Comparison of ENCODE assay signal across 21 mouse cellular contexts in genomic region chr8:115033194-115033593, GRCm38 (mm10).
DNase-seq lines count a peak whose midpoint lies in the region; ATAC-seq and TF ChIP-seq lines count a peak whose summit lies in the region.
"Had no signal": no experiment of that assay in that cellular context is flagged by ENCODE, and none has a peak within 500 bp of the region (broad histone marks: within the 10 kb centered on the region; RNA-seq: fewer than 3 reads in every experiment).

No protein-coding gene starts in this region.

- no peak overlapping the region for H3K4me2 ChIP-seq in heart, embryonic 12.5 days
- H3K4me2 ChIP-seq in intestine, embryonic 14.5 days (ENCODE audit: low read length): no peak overlapping the region
- no peak overlapping the region for H3K4me2 ChIP-seq in intestine, postnatal 0 days (replicated peaks; ENCODE audit: low read depth)
- no peak overlapping the region for H3K4me2 ChIP-seq in lung, postnatal 0 days (replicated peaks; ENCODE audit: low read depth, low read length)
- H3K4me2 ChIP-seq in embryonic facial prominence, embryonic 15.5 days (replicated peaks): no peak overlapping the region
- H3K4me2 ChIP-seq: embryonic facial prominence, embryonic 12.5 days; forebrain, embryonic 13.5 days; midbrain, embryonic 15.5 days; neural tube, embryonic 12.5 days had no signal

- DNase-seq in heart, adult 2 months: no peak
- no peak for DNase-seq in intestine, embryonic 14.5 days (ENCODE audit: low spot score)
- no peak for DNase-seq in lung, postnatal 0 days (ENCODE audit: low spot score)
- no peak for DNase-seq in lung, postnatal 36 days
- DNase-seq: adrenal gland, postnatal 25 days; cerebellum, adult 11 months; cerebellum, postnatal 14 days; gastrocnemius, postnatal 36 days; kidney, adult 2 months; kidney, postnatal 14 days had no signal

- no peak overlapping the region for H3K4me3 ChIP-seq in heart, embryonic 12.5 days
- no peak overlapping the region for H3K4me3 ChIP-seq in heart, adult 2 months
- H3K4me3 ChIP-seq in intestine, embryonic 14.5 days (ENCODE audit: low read depth, low read length): no peak overlapping the region
- no peak overlapping the region for H3K4me3 ChIP-seq in intestine, postnatal 0 days (ENCODE audit: low read depth, low read length)
- no peak overlapping the region for H3K4me3 ChIP-seq in lung, postnatal 0 days (ENCODE audit: low read depth, low read length)
- H3K4me3 ChIP-seq in embryonic facial prominence, embryonic 15.5 days (replicated peaks): no peak overlapping the region
- H3K4me3 ChIP-seq: embryonic facial prominence, embryonic 12.5 days; forebrain, embryonic 13.5 days; heart, embryonic 10.5 days; limb, embryonic 10.5 days; midbrain, embryonic 15.5 days; neural tube, embryonic 12.5 days had no signal

- no peak for TF ChIP-seq CTCF in heart, adult 2 months (IDR thresholded peaks at IDR 0.05)
- TF ChIP-seq CTCF in intestine, postnatal 0 days (IDR thresholded peaks at IDR 0.05; ENCODE audit: low read depth): no peak
- TF ChIP-seq CTCF in lung, postnatal 0 days (IDR thresholded peaks at IDR 0.05): no peak

- no peak overlapping the region for H3K27ac ChIP-seq in heart, embryonic 12.5 days (ENCODE audit: poor library complexity, severe bottlenecking)
- no peak overlapping the region for H3K27ac ChIP-seq in heart, adult 2 months
- no peak overlapping the region for H3K27ac ChIP-seq in intestine, embryonic 14.5 days (ENCODE audit: low read depth)
- no peak overlapping the region for H3K27ac ChIP-seq in intestine, postnatal 0 days (ENCODE audit: low read depth, low read length)
- no peak overlapping the region for H3K27ac ChIP-seq in lung, postnatal 0 days (ENCODE audit: low read length)
- H3K27ac ChIP-seq in embryonic facial prominence, embryonic 15.5 days (replicated peaks): no peak overlapping the region
- H3K27ac ChIP-seq: embryonic facial prominence, embryonic 12.5 days; forebrain, embryonic 13.5 days; heart, embryonic 10.5 days; hindbrain, postnatal 0 days; limb, embryonic 10.5 days; midbrain, embryonic 15.5 days; neural tube, embryonic 12.5 days had no signal

- peaks cover 8% of the 10 kb centered on the region for H3K4me1 ChIP-seq in heart, embryonic 12.5 days (replicated peaks)
- no peaks in the 10 kb centered on the region; the same call in none of the 2 replicates for H3K4me1 ChIP-seq in heart, adult 2 months (ENCODE audit: control insufficient read depth, insufficient read depth, low read length)
- peaks cover 4% of the 10 kb centered on the region; the same call in 1 of the 2 replicates for H3K4me1 ChIP-seq in intestine, embryonic 14.5 days (replicated peaks; ENCODE audit: control insufficient read depth, insufficient read depth, low read length)
- no peaks in the 10 kb centered on the region for H3K4me1 ChIP-seq in intestine, postnatal 0 days (replicated peaks; ENCODE audit: control insufficient read depth, insufficient read depth, low read length)
- H3K4me1 ChIP-seq in lung, postnatal 0 days (ENCODE audit: insufficient read depth, low read depth, low read length): no peaks in the 10 kb centered on the region
- H3K4me1 ChIP-seq in embryonic facial prominence, embryonic 15.5 days: no peaks in the 10 kb centered on the region
- H3K4me1 ChIP-seq: embryonic facial prominence, embryonic 12.5 days; midbrain, embryonic 15.5 days; neural tube, embryonic 12.5 days had no signal

- no peak for TF ChIP-seq POLR2A in heart, adult 2 months (IDR thresholded peaks at IDR 0.05; ENCODE audit: insufficient read depth, low read depth, low read length)

- no peaks in the 10 kb centered on the region for H3K9me3 ChIP-seq in heart, embryonic 12.5 days (replicated peaks)
- no peaks in the 10 kb centered on the region for H3K9me3 ChIP-seq in intestine, embryonic 14.5 days (ENCODE audit: control insufficient read depth, low read length)
- H3K9me3 ChIP-seq in intestine, postnatal 0 days (ENCODE audit: control insufficient read depth): no peaks in the 10 kb centered on the region
- no peaks in the 10 kb centered on the region for H3K9me3 ChIP-seq in lung, postnatal 0 days (ENCODE audit: low read length)
- no peaks in the 10 kb centered on the region for H3K9me3 ChIP-seq in embryonic facial prominence, embryonic 15.5 days (replicated peaks)
- H3K9me3 ChIP-seq: embryonic facial prominence, embryonic 12.5 days; forebrain, embryonic 13.5 days; heart, embryonic 10.5 days; limb, embryonic 10.5 days; midbrain, embryonic 15.5 days; neural tube, embryonic 12.5 days had no signal

- H3K27me3 ChIP-seq in heart, embryonic 12.5 days (replicated peaks): no peaks in the 10 kb centered on the region
- H3K27me3 ChIP-seq in heart, adult 2 months (ENCODE audit: control insufficient read depth, insufficient read depth, low read length): no peaks in the 10 kb centered on the region
- H3K27me3 ChIP-seq in intestine, embryonic 14.5 days (replicated peaks; ENCODE audit: control insufficient read depth, insufficient read depth, low read length): no peaks in the 10 kb centered on the region
- H3K27me3 ChIP-seq in intestine, postnatal 0 days (replicated peaks; ENCODE audit: control insufficient read depth, insufficient read depth, low read length): no peaks in the 10 kb centered on the region
- H3K27me3 ChIP-seq in lung, postnatal 0 days (replicated peaks; ENCODE audit: insufficient read depth, low read length): no peaks in the 10 kb centered on the region
- H3K27me3 ChIP-seq in embryonic facial prominence, embryonic 15.5 days: no peaks in the 10 kb centered on the region
- H3K27me3 ChIP-seq: embryonic facial prominence, embryonic 12.5 days; midbrain, embryonic 15.5 days; neural tube, embryonic 12.5 days had no signal

- ATAC-seq in heart, embryonic 12.5 days (ENCODE audit: insufficient number of reproducible peaks, low FRiP score): peak; percentile 53; the same call in 1 of the 2 replicates
- 0 out of 2 replicates have a peak, but pooled peaks have one; percentile 47 for ATAC-seq in intestine, embryonic 14.5 days (replicated peaks; ENCODE audit: low FRiP score, low TSS enrichment, low read depth)
- ATAC-seq in intestine, postnatal 0 days: no peak
- ATAC-seq in lung, postnatal 0 days: peak; percentile 57
- ATAC-seq in embryonic facial prominence, embryonic 15.5 days (ENCODE audit: insufficient number of reproducible peaks, low FRiP score, low TSS enrichment, low read depth): peak; percentile 15; the same call in 1 of the 2 replicates
- ATAC-seq: CD4-positive, CD25-positive, alpha-beta regulatory T cell, adult 4 months; forebrain, embryonic 13.5 days; hindbrain, postnatal 0 days; midbrain, embryonic 15.5 days had no signal

- intact Hi-C loops in heart, adult 2 months (cut with DNase I): no loop called here

- TF ChIP-seq EP300 in heart, adult 2 months (IDR thresholded peaks at IDR 0.05; ENCODE audit: insufficient read depth, low read depth, low read length): no peak
- TF ChIP-seq EP300 in lung, postnatal 0 days (IDR thresholded peaks at IDR 0.05): no peak

- H3K9ac ChIP-seq in heart, embryonic 12.5 days: no peak overlapping the region
- H3K9ac ChIP-seq in heart, adult 2 months (ENCODE audit: low read depth, low read length): no peak overlapping the region
- H3K9ac ChIP-seq in intestine, embryonic 14.5 days (ENCODE audit: low read length): no peak overlapping the region
- no peak overlapping the region for H3K9ac ChIP-seq in intestine, postnatal 0 days (ENCODE audit: low read depth, low read length)
- H3K9ac ChIP-seq in lung, postnatal 0 days (replicated peaks; ENCODE audit: low read depth): no peak overlapping the region
- H3K9ac ChIP-seq in embryonic facial prominence, embryonic 15.5 days: no peak overlapping the region
- H3K9ac ChIP-seq: embryonic facial prominence, embryonic 12.5 days; forebrain, embryonic 13.5 days; midbrain, embryonic 15.5 days; neural tube, embryonic 12.5 days had no signal

- H3K79me2 ChIP-seq in heart, adult 2 months (replicated peaks; ENCODE audit: control insufficient read depth, insufficient read depth, low read length): no peaks in the 10 kb centered on the region

- WGBS in heart, embryonic 12.5 days: 69% methylated on average over 1 of the region's 1 CpGs
- 50% methylated on average over 1 of the region's 1 CpGs for WGBS in heart, adult 2 months
- WGBS in intestine, embryonic 14.5 days: 75% methylated on average over 1 of the region's 1 CpGs
- WGBS in intestine, postnatal 0 days: 50% methylated on average over 1 of the region's 1 CpGs
- WGBS in lung, postnatal 0 days: 48% methylated on average over 1 of the region's 1 CpGs
- 75% methylated on average over 1 of the region's 1 CpGs for WGBS in embryonic facial prominence, embryonic 15.5 days

- H3K36me3 ChIP-seq in heart, embryonic 12.5 days: no peaks in the 10 kb centered on the region
- no peaks in the 10 kb centered on the region for H3K36me3 ChIP-seq in heart, adult 2 months (ENCODE audit: control insufficient read depth, insufficient read depth, low read length)
- H3K36me3 ChIP-seq in intestine, embryonic 14.5 days (ENCODE audit: control insufficient read depth, insufficient read depth, low read length): no peaks in the 10 kb centered on the region
- no peaks in the 10 kb centered on the region for H3K36me3 ChIP-seq in intestine, postnatal 0 days (ENCODE audit: control insufficient read depth, insufficient read depth)
- no peaks in the 10 kb centered on the region for H3K36me3 ChIP-seq in lung, postnatal 0 days (ENCODE audit: insufficient read depth, low read length)
- no peaks in the 10 kb centered on the region for H3K36me3 ChIP-seq in embryonic facial prominence, embryonic 15.5 days
- H3K36me3 ChIP-seq: embryonic facial prominence, embryonic 12.5 days; heart, embryonic 10.5 days; limb, embryonic 10.5 days; midbrain, embryonic 15.5 days; neural tube, embryonic 12.5 days had no signal
